Mouse (Mus musculus) olfactory bulb, adult 2 months (tissue): ENCODE measurements at regions not wholly inside any gene's neighbourhood (a gene's known extent, or its start where the extent isn't known, plus 50 kb on each side); places are given as distances from the start of the nearest gene placed in this dataset.

Source experiments
- CTCF ChIP-seq: fragments of 200-500 bp; IDR thresholded peaks from 2 replicates; pipeline ENCODE4 v1.5.1; 2012; ENCODE audit warnings: low read depth, mild to moderate bottlenecking, low read length, moderate library complexity; ENCODE audit not compliant: insufficient read depth
- POLR2A ChIP-seq: fragments of 200-500 bp; IDR thresholded peaks from 2 replicates; pipeline ENCODE4 v1.6.1; 2012; ENCODE audit warnings: mild to moderate bottlenecking, low read depth, low read length, moderate library complexity; ENCODE audit not compliant: insufficient read depth

GRCm38 (mm10) chrX:166661043-166661718 lies 75.7 kb upstream of the Egfl6 start:
- no peak for TF ChIP-seq POLR2A
- no peak for TF ChIP-seq CTCF
